Mouse (Mus musculus): ENCODE measurements around the gene Gm28729. TPM values are rescaled to one million over a fixed set of nuclear protein-coding genes. Genes with fewer than 3 reads are reported as not detected.

Gm28729 gene
- polyA plus RNA-seq, 1 experiment from 2014 or later: not detected

Other genes with a start within 250 kb of the Gm28729 start
- gene Atp1b3, start 160.8 kb downstream of the Gm28729 start, polyA plus RNA-seq (2016; fragmentation: Nextera tagmentation; extraction: Ambion mirVana): 164 and 168 TPM in 2 replicates
- 235 and 244 TPM in 2 replicates for gene Rnf7, start 46.6 kb downstream of the Gm28729 start, polyA plus RNA-seq (2016; fragmentation: Nextera tagmentation; extraction: Ambion mirVana)
- 16.1 and 17.6 TPM in 2 replicates for gene Rasa2, start 106.4 kb upstream of the Gm28729 start, polyA plus RNA-seq (2016; fragmentation: Nextera tagmentation; extraction: Ambion mirVana)
- 31.3 and 32.1 TPM in 2 replicates for gene Zbtb38, start 227.6 kb upstream of the Gm28729 start, polyA plus RNA-seq (2016; fragmentation: Nextera tagmentation; extraction: Ambion mirVana)

Data from heart, embryonic 12.5 days (tissue).